Mouse (Mus musculus) adrenal gland, postnatal 25 days (tissue): ENCODE results near the gene Klhl3. TPM values are rescaled to one million over a fixed set of nuclear protein-coding genes. Genes with fewer than 3 reads are reported as not detected.

Source experiments
- DNase-seq: peaks from one replicate; pipeline ENCODE4 v3.0.0; 2021; ENCODE audit warnings: mixed read lengths
- total RNA-seq: library from RNA; stranded (reverse); gene quantifications from 2 replicates; pipeline ENCODE4 v1.2.3, GENCODE M21; 2021

Gene Klhl3
- total RNA-seq, 1 experiment from 2014 or later = 3.2 TPM

GRCm38 (mm10) chr13:58023726-58024453 lies 89.5 kb downstream of the Klhl3 start:
- peak; percentile 41 for DNase-seq

GRCm38 (mm10) chr13:58023001-58023560 lies 90.3 kb downstream of the Klhl3 start:
- DNase-seq = no peak

GRCm38 (mm10) chr13:58020428-58020827 lies 93.0 kb downstream of the Klhl3 start:
- DNase-seq = no peak

DNA sequence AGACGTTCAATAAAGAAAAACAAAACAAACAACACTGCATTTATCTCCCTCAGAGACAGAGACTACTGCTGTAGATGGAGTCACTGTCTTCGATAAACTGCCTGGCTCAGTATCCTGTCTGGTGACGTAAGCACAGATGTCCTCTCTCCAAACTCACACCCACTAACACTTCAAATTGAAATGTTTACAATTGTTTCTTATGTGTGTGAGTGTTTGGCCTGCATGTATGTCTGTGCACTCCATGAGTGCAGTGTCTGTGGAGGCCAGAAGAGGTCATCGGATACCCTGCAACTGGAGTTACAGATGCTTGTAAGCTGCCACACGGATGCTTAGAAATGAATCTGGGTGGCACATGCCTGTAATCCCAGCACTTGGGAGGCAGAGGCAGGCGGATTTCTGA lies 96.1 kb downstream of the Klhl3 start:
- DNase-seq = no peak

GRCm38 (mm10) chr13:58012067-58012925 lies 101.1 kb downstream of the Klhl3 start:
- peak; percentile 32 for DNase-seq

DNA sequence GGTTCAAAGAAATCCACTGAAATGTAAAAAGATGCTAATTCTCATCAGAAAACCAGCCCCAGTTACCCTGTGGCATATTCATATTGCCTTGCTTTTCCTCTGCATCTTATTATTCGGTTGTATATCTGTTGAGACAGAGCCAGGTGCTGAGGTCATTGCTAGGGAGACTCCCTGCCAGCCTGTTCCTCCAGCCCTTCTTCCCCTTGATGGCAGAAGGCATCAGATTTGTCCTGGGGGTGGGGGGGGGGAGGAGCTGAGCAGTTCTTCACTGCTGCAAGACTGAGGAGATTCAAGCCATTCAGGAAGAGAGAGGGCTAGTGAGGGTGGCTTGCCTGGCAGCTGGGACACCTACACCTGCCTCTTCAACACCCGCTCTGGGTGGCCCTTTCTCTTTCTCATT lies 101.9 kb downstream of the Klhl3 start:
- no peak for DNase-seq

DNA sequence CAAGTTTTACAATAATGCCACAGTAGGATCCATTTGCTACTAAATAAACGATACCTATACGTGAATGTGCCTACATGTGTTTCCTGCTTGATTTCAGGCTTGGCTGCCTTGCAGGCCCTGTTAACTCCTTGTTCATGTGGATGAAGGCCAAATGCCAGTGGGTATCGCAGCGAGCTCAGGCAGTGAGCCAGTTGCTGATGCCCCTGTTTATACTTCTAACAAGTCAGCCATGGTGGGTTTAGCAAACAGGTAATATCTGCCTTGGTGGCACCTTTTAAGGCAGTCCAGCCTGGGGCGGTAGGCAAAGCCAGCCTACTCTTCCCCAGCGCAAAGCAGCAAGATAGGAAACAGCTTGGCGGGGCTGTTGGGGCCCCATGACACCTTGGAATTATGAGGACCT lies 103.0 kb downstream of the Klhl3 start:
- no peak for DNase-seq

GRCm38 (mm10) chr13:58009275-58009674 lies 104.1 kb downstream of the Klhl3 start:
- no peak for DNase-seq

DNA sequence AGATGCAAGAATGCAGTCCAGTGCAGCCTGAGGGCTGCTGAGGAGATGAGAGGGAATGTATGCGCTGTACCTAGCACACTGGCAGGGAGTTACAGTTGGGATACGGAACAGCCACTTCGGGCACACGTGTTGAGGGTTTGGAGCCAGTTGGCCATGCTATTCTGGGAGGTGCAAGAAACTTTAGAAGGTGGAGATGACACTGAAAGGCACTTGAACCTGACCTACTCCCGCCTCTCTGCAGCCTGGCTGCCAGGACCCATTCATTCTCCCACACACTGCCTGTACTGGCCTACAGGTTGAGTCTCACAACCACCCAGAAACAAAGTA lies 105.4 kb downstream of the Klhl3 start:
- no peak for DNase-seq

GRCm38 (mm10) chr13:58007256-58008037 lies 105.9 kb downstream of the Klhl3 start:
- DNase-seq = peak; percentile 51

DNA sequence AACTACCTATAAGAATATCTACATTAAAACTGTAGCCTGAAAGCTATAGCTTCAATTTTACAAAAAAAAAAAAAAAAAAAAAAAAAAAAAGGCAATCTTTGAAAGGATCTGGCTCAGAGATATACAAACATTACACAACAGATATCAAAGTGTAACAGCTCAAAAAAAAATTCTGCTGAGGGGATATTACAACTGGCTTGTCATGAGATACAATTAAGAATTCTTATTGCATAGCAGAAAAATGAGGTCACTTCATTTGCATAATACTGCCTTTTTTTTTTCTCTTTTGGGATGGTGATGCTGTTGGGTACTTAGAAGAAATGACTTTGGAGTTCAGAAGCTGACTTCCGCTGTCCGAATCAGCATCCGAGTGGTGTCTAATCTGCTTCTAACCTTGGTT lies 111.6 kb downstream of the Klhl3 start:
- DNase-seq = no peak

DNA sequence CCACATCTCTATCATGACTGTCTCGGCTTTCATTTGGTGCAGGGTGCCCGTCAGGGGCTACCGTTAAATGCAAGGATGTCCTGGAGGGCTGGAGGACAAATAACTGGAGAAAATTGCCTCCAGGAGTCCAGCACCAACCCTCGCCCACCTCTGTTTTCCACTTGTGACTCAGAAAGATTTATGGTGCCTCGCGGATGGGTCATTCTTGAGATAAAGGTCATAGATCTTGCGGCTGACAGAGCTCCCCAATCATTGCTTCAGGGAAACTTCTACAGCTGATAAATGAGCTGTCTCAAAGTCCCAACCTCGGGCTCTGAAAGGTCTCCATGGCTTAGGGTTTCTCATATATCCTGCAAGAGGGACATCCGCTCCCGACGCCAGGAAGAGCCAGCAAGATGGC lies 116.9 kb downstream of the Klhl3 start:
- DNase-seq = peak; percentile 27

DNA sequence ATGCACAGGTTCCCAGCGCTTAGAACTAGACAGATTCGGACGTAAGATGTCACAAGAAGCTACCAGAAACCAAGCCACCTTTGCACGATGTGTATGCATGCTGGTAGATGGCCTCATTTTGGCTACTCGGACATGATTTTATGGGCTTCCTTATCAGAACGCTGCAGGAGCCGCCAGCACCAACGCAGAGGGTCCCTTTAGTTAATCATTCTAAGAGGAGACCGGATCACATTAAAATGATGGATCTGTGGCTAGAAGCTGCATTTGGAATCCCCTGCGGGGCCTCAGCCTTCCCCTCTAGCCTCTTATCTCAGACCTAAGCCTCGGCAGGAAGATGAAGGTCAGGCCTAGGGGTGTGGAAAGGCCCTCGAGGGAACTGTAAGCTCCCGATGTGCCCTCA lies 117.5 kb downstream of the Klhl3 start:
- no peak for DNase-seq

DNA sequence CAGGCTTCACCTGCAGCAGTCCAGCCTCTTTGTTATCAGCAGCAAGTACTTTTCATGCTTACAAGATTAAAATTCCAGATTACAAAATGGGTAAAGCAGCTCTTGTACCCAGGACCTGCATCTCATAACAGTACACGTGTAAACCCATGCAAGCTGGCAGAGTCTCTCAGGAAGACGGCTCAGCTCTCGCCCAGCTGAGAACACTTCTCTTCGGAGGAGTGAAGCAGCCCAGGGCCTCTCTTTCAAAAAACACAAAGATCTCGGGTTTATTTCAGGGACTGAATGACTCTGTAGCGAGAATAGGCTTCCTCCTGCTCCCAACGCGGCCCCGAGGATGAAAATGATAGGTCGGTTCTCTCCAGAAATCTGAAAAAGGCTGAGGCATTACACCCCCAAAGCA lies 128.8 kb downstream of the Klhl3 start:
- no peak for DNase-seq

DNA sequence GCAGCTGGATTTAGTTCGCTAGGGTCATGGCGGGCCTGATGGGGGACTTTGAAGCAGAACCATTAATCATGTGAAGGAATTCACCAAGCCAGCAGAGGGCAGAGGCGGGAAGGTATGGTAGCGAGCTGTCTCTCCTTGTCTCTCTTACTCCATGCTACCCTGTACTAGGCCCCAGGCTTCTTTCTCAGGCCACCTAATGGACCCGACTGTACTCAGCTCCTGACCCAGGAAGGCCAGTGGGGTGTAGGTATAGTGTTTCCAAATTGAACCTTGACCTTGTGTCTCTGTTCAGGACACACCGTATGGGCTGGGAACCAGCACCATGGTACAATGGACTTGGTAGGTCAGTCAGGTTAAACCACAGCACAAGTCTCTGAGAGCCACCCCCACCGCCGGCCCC lies 129.2 kb downstream of the Klhl3 start:
- DNase-seq = no peak

DNA sequence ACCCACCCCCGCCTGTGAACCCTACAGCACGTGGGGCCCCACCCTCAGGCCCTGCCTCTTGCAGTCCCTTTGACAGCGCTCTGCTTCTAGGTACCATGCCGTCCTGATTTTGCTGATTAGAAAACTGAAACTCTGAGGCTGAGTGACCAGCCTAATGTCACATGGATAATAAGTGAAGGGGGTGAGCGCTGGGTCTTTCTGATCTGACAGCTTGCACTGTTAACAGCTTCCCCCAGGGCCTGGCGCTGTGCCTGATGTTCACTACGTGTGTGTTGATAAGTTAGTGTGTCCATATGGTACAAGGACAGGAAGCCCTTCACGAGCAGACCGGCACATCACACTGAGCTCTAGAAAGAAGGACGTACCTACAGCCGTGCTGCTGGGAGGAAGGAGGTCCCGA lies 130.1 kb downstream of the Klhl3 start:
- peak; percentile 19 for DNase-seq

DNA sequence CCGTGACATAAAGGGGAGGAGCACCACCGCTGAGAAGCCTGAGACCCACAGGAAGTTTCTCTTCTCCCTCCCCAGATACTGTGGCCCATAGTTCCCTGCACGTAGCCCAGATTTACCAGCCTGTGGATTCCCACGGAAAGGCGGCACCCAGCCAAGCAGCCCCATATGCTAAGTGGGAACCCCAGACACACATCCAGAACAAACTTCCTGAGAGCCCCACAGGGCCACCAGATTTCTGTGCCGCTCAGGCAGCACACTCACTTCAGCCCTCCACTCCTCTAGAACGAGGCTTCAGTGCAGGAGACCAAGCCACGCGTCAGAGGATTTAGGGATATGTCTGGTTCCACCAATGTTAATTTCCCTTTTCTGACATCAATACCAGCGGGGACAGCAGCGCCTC lies 130.5 kb downstream of the Klhl3 start:
- DNase-seq = no peak

DNA sequence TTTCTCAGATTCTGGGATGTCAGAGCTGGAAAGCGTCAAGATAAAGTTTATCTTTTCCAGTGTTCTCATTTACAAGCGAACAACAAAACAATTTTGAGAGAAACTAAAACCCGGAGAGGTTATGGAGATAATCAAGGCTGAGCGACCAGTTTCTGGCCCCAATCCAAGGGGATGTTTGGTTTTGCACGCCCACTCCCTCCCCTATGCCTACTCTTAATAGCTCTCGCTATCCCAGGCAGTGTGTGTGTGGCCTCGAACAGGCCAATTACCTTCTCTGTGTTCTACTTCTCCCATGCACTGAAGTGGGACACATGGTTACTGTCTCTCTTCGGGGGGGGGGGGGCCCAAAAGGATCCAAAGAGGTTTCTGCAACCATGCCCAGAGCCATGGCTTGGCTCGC lies 132.7 kb downstream of the Klhl3 start:
- DNase-seq = no peak

GRCm38 (mm10) chr13:57980071-57980470 lies 133.3 kb downstream of the Klhl3 start:
- DNase-seq = no peak

DNA sequence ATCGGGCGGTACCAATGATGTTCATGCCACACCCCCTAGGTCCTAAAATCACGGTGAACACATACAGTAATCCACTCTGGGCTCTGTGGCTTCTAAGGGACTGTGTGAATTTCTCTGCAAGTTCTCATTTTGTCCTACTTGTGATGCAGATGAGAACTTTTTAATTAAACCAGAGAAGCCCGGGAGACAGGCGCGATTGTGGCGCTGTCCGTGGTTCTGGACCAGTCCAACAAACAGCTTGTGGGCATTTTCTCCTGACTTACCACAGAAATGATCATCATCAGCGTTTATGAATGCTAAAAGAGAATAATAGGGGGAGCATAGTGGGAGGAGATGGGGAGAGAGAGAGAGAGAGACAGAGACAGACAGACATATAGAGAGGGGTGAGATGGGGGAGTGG lies 134.5 kb downstream of the Klhl3 start:
- no peak for DNase-seq

DNA sequence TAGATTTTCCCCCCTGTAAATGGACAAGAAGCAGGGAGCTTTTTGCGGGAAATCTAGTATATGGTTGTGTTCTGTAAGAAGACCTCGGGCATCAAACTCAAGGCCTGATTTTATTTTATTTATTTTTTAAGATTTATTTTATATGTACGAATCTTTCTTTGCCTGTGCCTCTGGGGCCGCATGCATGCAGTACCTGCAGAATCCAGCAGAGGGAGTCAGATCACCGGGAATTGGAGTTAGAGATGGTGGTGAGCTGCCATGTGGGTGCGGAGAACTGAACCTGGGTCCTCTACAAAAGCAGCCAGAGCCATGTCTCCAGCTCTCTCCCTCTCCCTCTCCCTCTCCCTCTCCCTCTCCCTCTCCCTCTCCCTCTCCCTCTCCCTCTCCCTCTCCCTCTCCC lies 135.7 kb downstream of the Klhl3 start:
- DNase-seq = no peak

GRCm38 (mm10) chr13:57965658-57966057 lies 147.7 kb downstream of the Klhl3 start:
- DNase-seq = no peak

GRCm38 (mm10) chr13:57960254-57960653 lies 153.1 kb downstream of the Klhl3 start:
- DNase-seq = no peak
